Mouse (Mus musculus) E14TG2a.4 (cell line): ENCODE measurements around the gene Bcas3.
A peak's percentile ranks its signal among the peaks of the same experiment; 100 is the strongest.

ENCODE experiments used
- H3K27me3 ChIP-seq: 2 replicates; pipeline ENCODE4 v1.6.1; 2014; ENCODE audit warnings: low read length, control low read depth; ENCODE audit not compliant: insufficient read depth
- H3K36me3 ChIP-seq: 2 replicates; pipeline ENCODE4 v1.6.1; 2014; ENCODE audit warnings: low read length, control low read depth; ENCODE audit not compliant: insufficient read depth
- H3K4me1 ChIP-seq: replicated peaks from 2 replicates; pipeline ENCODE4 v1.6.1; 2014; ENCODE audit warnings: low read depth, low read length, control low read depth
- H3K4me3 ChIP-seq: replicated peaks from 2 replicates; pipeline ENCODE4 v1.5.1; 2014; ENCODE audit warnings: mild to moderate bottlenecking, low read length
- H3K9me3 ChIP-seq: 2 replicates; pipeline ENCODE4 v1.6.1; 2014; ENCODE audit warnings: low read length, control low read depth
- CTCF ChIP-seq: conservative IDR thresholded peaks from 2 replicates; pipeline ENCODE4 v1.5.1; 2014; ENCODE audit warnings: low read length
- NANOG ChIP-seq: IDR thresholded peaks from 2 replicates; pipeline ENCODE4 v1.6.1; 2014; ENCODE audit warnings: borderline replicate concordance, low read length, mixed read lengths
- POU5F1 ChIP-seq: IDR thresholded peaks from 2 replicates; pipeline ENCODE4 v1.6.1; 2014; ENCODE audit warnings: low read length, borderline replicate concordance

The Bcas3 gene

DNA sequence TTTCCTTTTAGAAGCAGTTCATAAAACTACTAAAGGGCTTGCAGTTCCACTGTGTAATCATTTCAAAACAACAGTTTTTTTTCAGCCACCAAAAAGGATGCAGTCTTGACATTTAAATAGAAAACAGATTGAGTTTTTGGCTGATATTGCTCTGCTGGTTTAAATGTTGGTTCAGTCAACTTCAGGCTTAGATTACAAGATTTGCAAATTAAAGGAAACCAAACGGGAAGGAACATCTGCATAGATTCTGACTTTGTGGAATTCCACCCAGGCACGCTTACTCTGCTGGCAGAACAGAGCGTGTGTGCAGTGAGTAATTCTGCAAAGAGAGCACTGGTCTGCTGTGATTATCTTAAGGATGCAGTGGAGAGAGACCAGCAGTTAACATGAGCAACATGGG, 75.3 kb downstream of the Bcas3 start:
- peaks cover 8% of the 10 kb centered on the region for H3K36me3 ChIP-seq
- no peaks in the 10 kb centered on the region for H3K27me3 ChIP-seq
- TF ChIP-seq CTCF (no peak), NANOG (no peak), POU5F1 (no peak)
- peaks cover 12% of the 10 kb centered on the region; the same call in 1 of the 2 replicates for H3K4me1 ChIP-seq
- H3K4me3 ChIP-seq = no peak overlapping the region
- no peaks in the 10 kb centered on the region for H3K9me3 ChIP-seq

DNA sequence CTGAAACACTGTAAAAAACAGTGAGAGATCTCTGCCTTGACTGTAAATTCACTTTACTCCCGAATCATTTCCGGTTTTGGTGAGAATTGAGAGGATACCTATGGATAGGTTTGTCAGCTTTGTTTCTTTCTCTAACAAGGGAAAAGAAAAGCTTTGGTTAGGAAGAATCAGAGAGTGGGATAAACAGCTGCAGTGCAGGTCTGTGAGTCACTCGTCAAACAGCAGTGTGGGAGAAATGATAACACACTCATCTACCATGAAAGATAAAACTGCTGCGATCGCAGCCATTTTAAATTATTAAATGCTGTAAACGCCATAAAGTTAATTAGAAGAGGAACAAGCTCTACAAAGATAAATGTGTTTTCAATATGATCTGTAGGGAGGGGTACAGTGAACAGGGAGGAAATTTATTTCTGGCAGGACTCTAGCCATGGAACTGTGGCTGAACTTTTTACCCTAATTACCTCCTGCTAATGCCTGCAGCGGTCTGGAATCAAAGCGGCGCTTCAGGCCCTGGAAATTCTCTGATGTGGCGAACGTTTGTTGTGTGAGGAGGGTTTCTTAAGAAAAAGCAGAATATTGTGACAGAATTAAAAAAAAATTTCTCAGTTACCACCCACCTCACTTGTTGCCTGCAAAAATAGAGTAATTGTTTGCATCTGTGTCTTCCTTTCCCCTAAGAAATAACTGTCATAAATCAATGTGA, 77.9 kb downstream of the Bcas3 start:
- Histone ChIP-seq H3K4me1 (peaks cover 12% of the 10 kb centered on the region; the same call in 1 of the 2 replicates), H3K27me3 (no peaks in the 10 kb centered on the region), H3K36me3 (no peaks in the 10 kb centered on the region), H3K9me3 (no peaks in the 10 kb centered on the region), H3K4me3 (no peak overlapping the region)
- no peak for TF ChIP-seq CTCF
- no peak for TF ChIP-seq POU5F1
- no peak for TF ChIP-seq NANOG

- H3K9me3 ChIP-seq = no peaks in the 10 kb centered on the region
- no peaks in the 10 kb centered on the region for H3K4me1 ChIP-seq
- peaks cover under 1% of the 10 kb centered on the region; the same call in 1 of the 2 replicates for H3K36me3 ChIP-seq
- no peaks in the 10 kb centered on the region for H3K27me3 ChIP-seq
- H3K4me3 ChIP-seq = no peak overlapping the region
- TF ChIP-seq CTCF (no peak), NANOG (no peak), POU5F1 (no peak)
Measured at GRCm38 (mm10) chr11:85447375-85447774, 94.4 kb downstream of the Bcas3 start.

DNA sequence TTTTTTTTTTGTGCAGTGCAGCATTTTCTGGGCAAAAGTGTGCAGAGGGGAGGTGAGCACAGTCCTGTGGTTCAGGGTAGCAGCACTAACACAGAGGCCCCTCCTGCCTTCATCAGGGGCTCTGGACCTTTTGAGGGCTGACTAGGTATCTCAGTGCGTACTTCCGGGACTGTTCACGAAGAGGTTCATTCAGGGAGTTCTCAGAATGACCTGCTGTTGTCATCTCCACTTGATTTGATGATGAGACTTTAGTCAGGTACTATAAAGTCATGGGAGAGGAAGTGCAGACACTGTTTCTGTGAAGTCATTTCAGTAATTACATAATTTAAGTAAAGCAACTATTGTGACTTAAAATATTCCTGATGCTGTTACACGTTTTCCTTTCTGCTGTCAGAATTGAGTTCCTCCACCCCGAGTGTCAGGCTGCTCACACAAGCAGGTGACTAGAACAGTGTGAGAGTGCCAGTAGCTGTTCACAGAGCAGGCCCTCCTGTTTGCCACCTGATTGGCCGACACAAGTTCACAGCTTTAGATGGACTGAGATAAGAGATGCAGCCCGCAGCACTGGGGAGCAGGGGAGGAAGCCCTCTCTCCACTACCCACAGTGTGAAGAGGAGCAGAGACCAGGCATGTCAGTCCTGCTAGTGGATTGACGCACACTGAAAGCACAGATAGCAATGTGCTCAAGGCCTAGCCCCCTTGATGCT, 100.8 kb downstream of the Bcas3 start:
- H3K4me3 ChIP-seq = no peak overlapping the region
- no peaks in the 10 kb centered on the region for H3K27me3 ChIP-seq
- TF ChIP-seq CTCF = no peak
- no peak for TF ChIP-seq NANOG
- no peak for TF ChIP-seq POU5F1
- H3K9me3 ChIP-seq = no peaks in the 10 kb centered on the region
- peaks cover 12% of the 10 kb centered on the region; the same call in 1 of the 2 replicates for H3K36me3 ChIP-seq
- H3K4me1 ChIP-seq = no peaks in the 10 kb centered on the region

- H3K36me3 ChIP-seq = peaks cover 12% of the 10 kb centered on the region; the same call in 1 of the 2 replicates
- no peaks in the 10 kb centered on the region for H3K27me3 ChIP-seq
- no peak overlapping the region for H3K4me3 ChIP-seq
- no peaks in the 10 kb centered on the region for H3K4me1 ChIP-seq
- TF ChIP-seq NANOG (no peak), POU5F1 (no peak), CTCF (no peak)
- no peaks in the 10 kb centered on the region for H3K9me3 ChIP-seq
Measured at GRCm38 (mm10) chr11:85454305-85454682, 101.3 kb downstream of the Bcas3 start.

DNA sequence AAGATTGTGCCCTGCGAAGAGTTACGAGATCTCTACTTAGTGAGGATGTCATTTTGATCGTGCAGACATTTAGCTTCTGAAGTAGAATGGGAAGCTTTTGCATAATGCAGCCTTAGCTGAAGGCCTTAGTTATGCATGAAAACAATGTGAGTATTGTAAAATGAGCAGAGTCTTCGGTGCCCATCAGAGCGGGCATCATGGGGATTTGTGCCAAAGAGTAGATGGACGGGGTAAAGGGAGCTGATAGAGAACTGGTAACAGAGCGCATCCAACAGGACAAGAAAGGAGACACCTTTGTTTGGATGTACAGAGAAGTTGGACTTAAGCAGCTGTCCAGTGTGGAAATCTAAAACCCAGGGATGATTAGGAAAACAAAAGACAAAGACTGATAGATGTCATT, 108.6 kb downstream of the Bcas3 start:
- Histone ChIP-seq H3K27me3 (no peaks in the 10 kb centered on the region), H3K4me3 (no peak overlapping the region), H3K4me1 (no peaks in the 10 kb centered on the region), H3K9me3 (no peaks in the 10 kb centered on the region), H3K36me3 (peaks cover 5% of the 10 kb centered on the region; the same call in 1 of the 2 replicates)
- TF ChIP-seq POU5F1 (no peak), CTCF (no peak), NANOG (no peak)

DNA sequence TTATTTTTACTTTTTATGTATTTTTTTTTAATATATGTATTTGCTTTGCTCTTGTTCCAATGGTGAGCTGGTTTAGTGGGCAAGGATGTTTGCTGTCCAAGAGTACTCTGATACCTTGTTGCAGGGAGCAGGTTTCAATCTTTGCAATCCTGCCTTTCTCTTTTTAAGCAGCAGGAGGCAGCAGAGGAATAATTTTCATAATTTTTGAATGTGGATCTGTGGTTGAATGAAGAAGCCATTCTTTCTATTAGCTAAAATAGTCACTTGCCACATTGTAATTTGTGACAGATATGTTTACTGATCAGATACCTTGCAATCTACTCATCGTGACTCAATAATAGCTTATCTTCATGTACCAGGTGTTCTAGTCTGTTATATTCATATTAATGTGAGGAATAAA, 116.6 kb downstream of the Bcas3 start:
- H3K4me1 ChIP-seq = no peaks in the 10 kb centered on the region
- no peaks in the 10 kb centered on the region for H3K9me3 ChIP-seq
- peaks cover 6% of the 10 kb centered on the region; the same call in 1 of the 2 replicates for H3K36me3 ChIP-seq
- H3K4me3 ChIP-seq = no peak overlapping the region
- TF ChIP-seq CTCF (peak; percentile 30), NANOG (no peak)
- H3K27me3 ChIP-seq = no peaks in the 10 kb centered on the region

DNA sequence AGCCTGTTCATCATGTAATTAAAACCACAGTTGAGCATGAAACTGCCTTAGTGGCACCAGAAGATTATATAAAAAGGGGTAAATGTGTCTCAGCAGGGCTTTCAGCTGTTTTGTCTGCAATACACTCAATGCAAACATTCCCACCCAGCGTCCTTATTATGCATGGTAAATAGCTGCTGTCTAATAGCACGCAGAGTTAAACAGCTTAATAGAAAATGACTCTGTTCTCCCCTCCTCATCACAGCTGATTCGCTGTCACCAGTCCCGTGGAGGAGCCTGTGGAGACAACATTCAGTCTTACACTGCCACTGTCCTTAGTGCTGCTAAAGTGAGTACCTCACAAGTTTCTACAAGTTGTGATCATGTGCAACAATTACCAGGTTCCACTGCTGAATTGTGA, 117.5 kb downstream of the Bcas3 start:
- H3K9me3 ChIP-seq = no peaks in the 10 kb centered on the region
- H3K4me1 ChIP-seq = no peaks in the 10 kb centered on the region
- no peak overlapping the region for H3K4me3 ChIP-seq
- peaks cover 6% of the 10 kb centered on the region; the same call in 1 of the 2 replicates for H3K36me3 ChIP-seq
- H3K27me3 ChIP-seq = no peaks in the 10 kb centered on the region
- TF ChIP-seq CTCF = no peak
- no peak for TF ChIP-seq NANOG
- no peak for TF ChIP-seq POU5F1

GRCm38 (mm10) chr11:85474326-85474725, 121.4 kb downstream of the Bcas3 start:
- H3K4me3 ChIP-seq = no peak overlapping the region

More at GRCm38 (mm10) chr11:85474326-85474725, 121.4 kb downstream of the Bcas3 start:
- H3K36me3 ChIP-seq = 0 out of 2 replicates have a peak, but pooled peaks cover 3% of the 10 kb centered on the region
- H3K27me3 ChIP-seq = no peaks in the 10 kb centered on the region
- no peaks in the 10 kb centered on the region for H3K9me3 ChIP-seq
- H3K4me1 ChIP-seq = no peaks in the 10 kb centered on the region
- TF ChIP-seq NANOG (no peak), POU5F1 (no peak)
